Mouse (Mus musculus): Measurements from ENCODE around the gene Rnf157.

DNA sequence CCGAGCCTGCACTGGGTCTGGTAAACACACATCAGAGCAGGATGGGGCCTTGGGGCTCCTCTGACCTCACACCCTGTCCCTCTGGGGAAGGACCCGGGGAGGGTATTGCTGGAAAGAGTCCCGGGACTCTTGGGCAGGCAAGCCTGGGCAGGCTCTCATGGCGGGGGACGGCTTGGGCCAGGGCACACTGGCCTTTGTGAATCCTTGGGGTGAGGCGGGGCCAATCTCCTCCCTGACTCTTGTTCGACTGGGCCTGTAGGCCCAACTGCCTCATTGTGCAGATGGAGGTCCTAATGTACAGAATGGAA lies 82.7 kb downstream of the Rnf157 start:
- TF ChIP-seq EP300 (IDR thresholded peaks at IDR 0.05; ENCODE audit: low read depth) = no peak
- TF ChIP-seq CTCF (IDR thresholded peaks at IDR 0.05; ENCODE audit: low read depth) = no peak
